Mouse (Mus musculus): Measurements from ENCODE around the gene Trmt2b. TPM values are rescaled to one million over a fixed set of nuclear protein-coding genes. Genes with fewer than 3 reads are reported as not detected.
"Not testable (repeated sequence)": the region's sequence is repeated elsewhere in the genome, so short reads cannot be mapped to it uniquely, and the experiment has no call there.

Trmt2b gene
- polyA plus RNA-seq (2014; fragmentation: Nextera tagmentation; extraction: Ambion mirVana): 6.6 and 7.9 TPM in 2 replicates

GRCm38 (mm10) chrX:134276275-134277160, at the start of gene Trmt2b:
TSS of gene Trmt2b (minus strand) at chrX:134276984.
- H3K27ac ChIP-seq (ENCODE audit: low read depth, low read length): no peak within 1 kb of the TSS

GRCm38 (mm10) chrX:134319153-134319932, 42.6 kb upstream of the Trmt2b start:
- H3K9me3 ChIP-seq (ENCODE audit: control insufficient read depth, low read length): no peaks in the 10 kb centered on the region
- DNase-seq (ENCODE audit: low spot score) (peak; percentile 25), ATAC-seq (ENCODE audit: insufficient read depth, low FRiP score, low TSS enrichment) (no peak)
- H3K4me2 ChIP-seq (ENCODE audit: low read depth): no peak overlapping the region
- H3K4me3 ChIP-seq (ENCODE audit: low read depth, low read length): no peak overlapping the region
- no peak overlapping the region for H3K9ac ChIP-seq (ENCODE audit: low read length)
- no peaks in the 10 kb centered on the region for H3K27me3 ChIP-seq (ENCODE audit: control insufficient read depth, insufficient read depth, low read length)
- H3K4me1 ChIP-seq (ENCODE audit: control insufficient read depth, insufficient read depth, low read length): no peaks in the 10 kb centered on the region
- no peak overlapping the region for H3K27ac ChIP-seq (ENCODE audit: low read depth, low read length)
- WGBS: 96% methylated on average over 2 of the region's 2 CpGs
- H3K36me3 ChIP-seq (ENCODE audit: control insufficient read depth, insufficient read depth, low read length): no peaks in the 10 kb centered on the region

More at GRCm38 (mm10) chrX:134276275-134277160, at the start of gene Trmt2b:
- Histone ChIP-seq H3K9ac (ENCODE audit: low read length) (no peak within 1 kb of the TSS), H3K4me3 (ENCODE audit: low read depth, low read length) (peak within 1 kb of the TSS; percentile 27; the same call in 1 of the 2 replicates), H3K36me3 (ENCODE audit: control insufficient read depth, insufficient read depth, low read length) (no peaks in the 10 kb centered on the region), H3K4me2 (ENCODE audit: low read depth) (peak within 1 kb of the TSS; percentile 15), H3K9me3 (ENCODE audit: control insufficient read depth, low read length) (no peaks in the 10 kb centered on the region), H3K4me1 (ENCODE audit: control insufficient read depth, insufficient read depth, low read length) (no peaks in the 10 kb centered on the region), H3K27me3 (ENCODE audit: control insufficient read depth, insufficient read depth, low read length) (peaks cover 3% of the 10 kb centered on the region; the same call in 1 of the 2 replicates)
- ATAC-seq (ENCODE audit: insufficient read depth, low FRiP score, low TSS enrichment): peak; percentile 76
- WGBS: 19% methylated on average over 20 of the region's 26 CpGs
- DNase-seq (ENCODE audit: low spot score): peak; percentile 58

- not testable (repeated sequence) for H3K9ac ChIP-seq (ENCODE audit: low read length); ATAC-seq (ENCODE audit: insufficient read depth, low FRiP score, low TSS enrichment); H3K4me2 ChIP-seq (ENCODE audit: low read depth); H3K9me3 ChIP-seq (ENCODE audit: control insufficient read depth, low read length); H3K36me3 ChIP-seq (ENCODE audit: control insufficient read depth, insufficient read depth, low read length); H3K4me1 ChIP-seq (ENCODE audit: control insufficient read depth, insufficient read depth, low read length); H3K27ac ChIP-seq (ENCODE audit: low read depth, low read length); DNase-seq (ENCODE audit: low spot score); H3K27me3 ChIP-seq (ENCODE audit: control insufficient read depth, insufficient read depth, low read length); H3K4me3 ChIP-seq (ENCODE audit: low read depth, low read length)
- WGBS: 87% methylated on average over 7 of the region's 7 CpGs
These were observed 34.4 kb upstream of the Trmt2b start for GRCm38 (mm10) chrX:134311193-134311592.

- Histone ChIP-seq H3K4me2 (ENCODE audit: low read depth) (peak overlapping the region; percentile 42), H3K9ac (ENCODE audit: low read length) (peak overlapping the region; percentile 49), H3K4me3 (ENCODE audit: low read depth, low read length) (peak overlapping the region; percentile 37), H3K27me3 (ENCODE audit: control insufficient read depth, insufficient read depth, low read length) (no peaks in the 10 kb centered on the region), H3K4me1 (ENCODE audit: control insufficient read depth, insufficient read depth, low read length) (no peaks in the 10 kb centered on the region), H3K36me3 (ENCODE audit: control insufficient read depth, insufficient read depth, low read length) (no peaks in the 10 kb centered on the region), H3K27ac (ENCODE audit: low read depth, low read length) (no peak overlapping the region), H3K9me3 (ENCODE audit: control insufficient read depth, low read length) (no peaks in the 10 kb centered on the region)
- DNase-seq (ENCODE audit: low spot score): no peak
- 22% methylated on average over 9 of the region's 9 CpGs for WGBS
- ATAC-seq (ENCODE audit: insufficient read depth, low FRiP score, low TSS enrichment): peak; percentile 49; the same call in 1 of the 2 replicates
These were observed 31.5 kb upstream of the Trmt2b start for GRCm38 (mm10) chrX:134308275-134308634.

- WGBS: 23% methylated on average over 36 of the region's 36 CpGs
- no peak within 1 kb of the TSS for H3K27ac ChIP-seq (ENCODE audit: low read depth, low read length)
- H3K4me3 ChIP-seq (ENCODE audit: low read depth, low read length): peak within 1 kb of the TSS; percentile 37
- no peaks in the 10 kb centered on the region for H3K27me3 ChIP-seq (ENCODE audit: control insufficient read depth, insufficient read depth, low read length)
- ATAC-seq (ENCODE audit: insufficient read depth, low FRiP score, low TSS enrichment): peak; percentile 94
- no peaks in the 10 kb centered on the region for H3K36me3 ChIP-seq (ENCODE audit: control insufficient read depth, insufficient read depth, low read length)
- peak within 1 kb of the TSS; percentile 42 for H3K4me2 ChIP-seq (ENCODE audit: low read depth)
- peak; percentile 88 for DNase-seq (ENCODE audit: low spot score)
- H3K4me1 ChIP-seq (ENCODE audit: control insufficient read depth, insufficient read depth, low read length): no peaks in the 10 kb centered on the region
- peak within 1 kb of the TSS; percentile 49 for H3K9ac ChIP-seq (ENCODE audit: low read length)
- no peaks in the 10 kb centered on the region for H3K9me3 ChIP-seq (ENCODE audit: control insufficient read depth, low read length)
These were observed 30.9 kb upstream of the Trmt2b start, which contains the start of gene Cenpi for GRCm38 (mm10) chrX:134307534-134308274. TSS of gene Cenpi (plus strand) at chrX:134308084.

- Histone ChIP-seq H3K27me3 (ENCODE audit: control insufficient read depth, insufficient read depth, low read length) (no peaks in the 10 kb centered on the region), H3K27ac (ENCODE audit: low read depth, low read length) (no peak overlapping the region), H3K36me3 (ENCODE audit: control insufficient read depth, insufficient read depth, low read length) (no peaks in the 10 kb centered on the region), H3K4me3 (ENCODE audit: low read depth, low read length) (no peak overlapping the region), H3K9ac (ENCODE audit: low read length) (no peak overlapping the region), H3K4me1 (ENCODE audit: control insufficient read depth, insufficient read depth, low read length) (no peaks in the 10 kb centered on the region), H3K9me3 (ENCODE audit: control insufficient read depth, low read length) (no peaks in the 10 kb centered on the region), H3K4me2 (ENCODE audit: low read depth) (no peak overlapping the region)
- ATAC-seq (ENCODE audit: insufficient read depth, low FRiP score, low TSS enrichment) (no peak), DNase-seq (ENCODE audit: low spot score) (no peak)
- WGBS: 88% methylated on average over 1 of the region's 1 CpGs
These were observed 26.5 kb upstream of the Trmt2b start for GRCm38 (mm10) chrX:134303287-134303686.

- no peak for ATAC-seq (ENCODE audit: insufficient read depth, low FRiP score, low TSS enrichment)
- Histone ChIP-seq H3K4me1 (ENCODE audit: control insufficient read depth, insufficient read depth, low read length) (no peaks in the 10 kb centered on the region), H3K27ac (ENCODE audit: low read depth, low read length) (no peak overlapping the region), H3K4me2 (ENCODE audit: low read depth) (no peak overlapping the region), H3K9ac (ENCODE audit: low read length) (no peak overlapping the region), H3K36me3 (ENCODE audit: control insufficient read depth, insufficient read depth, low read length) (no peaks in the 10 kb centered on the region), H3K27me3 (ENCODE audit: control insufficient read depth, insufficient read depth, low read length) (peaks cover 6% of the 10 kb centered on the region; the same call in 1 of the 2 replicates), H3K4me3 (ENCODE audit: low read depth, low read length) (no peak overlapping the region), H3K9me3 (ENCODE audit: control insufficient read depth, low read length) (no peaks in the 10 kb centered on the region)
- WGBS: 71% methylated on average over 5 of the region's 5 CpGs
- DNase-seq (ENCODE audit: low spot score): no peak
These were observed 23.4 kb upstream of the Trmt2b start for GRCm38 (mm10) chrX:134300219-134300618.

GRCm38 (mm10) chrX:134297195-134297594, 20.4 kb upstream of the Trmt2b start:
- no peaks in the 10 kb centered on the region for H3K36me3 ChIP-seq (ENCODE audit: control insufficient read depth, insufficient read depth, low read length)
- no peak for DNase-seq (ENCODE audit: low spot score)
- no peak overlapping the region; the same call in 1 of the 2 replicates for H3K9ac ChIP-seq (ENCODE audit: low read length)
- WGBS: 39% methylated on average over 4 of the region's 4 CpGs
- no peak overlapping the region for H3K27ac ChIP-seq (ENCODE audit: low read depth, low read length)
- H3K4me1 ChIP-seq (ENCODE audit: control insufficient read depth, insufficient read depth, low read length): no peaks in the 10 kb centered on the region
- H3K4me2 ChIP-seq (ENCODE audit: low read depth): peak overlapping the region; percentile 48; the same call in 1 of the 2 replicates
- H3K4me3 ChIP-seq (ENCODE audit: low read depth, low read length): peak overlapping the region; percentile 41; the same call in 1 of the 2 replicates
- no peak for ATAC-seq (ENCODE audit: insufficient read depth, low FRiP score, low TSS enrichment)
- peaks cover 7% of the 10 kb centered on the region; the same call in 1 of the 2 replicates for H3K27me3 ChIP-seq (ENCODE audit: control insufficient read depth, insufficient read depth, low read length)
- no peaks in the 10 kb centered on the region for H3K9me3 ChIP-seq (ENCODE audit: control insufficient read depth, low read length)
